Mouse (Mus musculus) neural tube, embryonic 14.5 days (tissue): ENCODE results near the gene Morn4. TPM values are rescaled to one million over a fixed set of nuclear protein-coding genes. Genes with fewer than 3 reads are reported as not detected.

Experiments used
- ATAC-seq: fragments of 200-750 bp; cut with Nextera tagmentation; 2 replicates; pipeline ENCODE4 v1.8.0; 2017; ENCODE audit warnings: low read depth, mild to moderate bottlenecking, moderate TSS enrichment, moderate library complexity
- H3K27ac ChIP-seq: fragments of 300-500 bp; sonication (generic); 2 replicates; pipeline ENCODE4 v1.5.1; 2014; ENCODE audit warnings: low read depth, mild to moderate bottlenecking, control low read depth, low read length, moderate library complexity, mixed read lengths
- H3K27me3 ChIP-seq: fragments of 300-500 bp; sonication (generic); 2 replicates; pipeline ENCODE4 v1.6.1; 2014; ENCODE audit warnings: low read length; ENCODE audit not compliant: control insufficient read depth, insufficient read depth
- H3K36me3 ChIP-seq: fragments of 300-500 bp; sonication (generic); 2 replicates; pipeline ENCODE4 v1.6.1; 2014; ENCODE audit warnings: low read length, mixed read lengths; ENCODE audit not compliant: control insufficient read depth, insufficient read depth
- H3K4me1 ChIP-seq: fragments of 300-500 bp; sonication (generic); 2 replicates; pipeline ENCODE4 v1.6.1; 2014; ENCODE audit warnings: low read length; ENCODE audit not compliant: control insufficient read depth, insufficient read depth
- H3K4me2 ChIP-seq: fragments of 300-500 bp; sonication (generic); 2 replicates; pipeline ENCODE4 v1.6.1; 2014; ENCODE audit warnings: mild to moderate bottlenecking, low read depth, low read length, control low read depth
- H3K4me3 ChIP-seq: fragments of 300-500 bp; sonication (generic); 2 replicates; pipeline ENCODE4 v1.5.1; 2014; ENCODE audit warnings: low read depth, low read length, control low read depth, mixed read lengths
- H3K9ac ChIP-seq: fragments of 300-500 bp; sonication (generic); replicated peaks from 2 replicates; pipeline ENCODE4 v1.6.1; 2014; ENCODE audit warnings: low read depth, mild to moderate bottlenecking, control low read depth, low read length, mixed read lengths
- H3K9me3 ChIP-seq: fragments of 300-500 bp; sonication (generic); 2 replicates; pipeline ENCODE4 v1.6.1; 2016; ENCODE audit warnings: low read length; ENCODE audit not compliant: control insufficient read depth
- WGBS: fragments of 180-500 bp; shearing (Covaris S2); extraction: QIAGEN DNeasy Blood & Tissue Kit; methylation state at CpG from one replicate; pipeline ENCODE4 v1.1.7; 2014; 5-methylcytosine and 5-hydroxymethylcytosine counted together
- polyA plus RNA-seq: library from polyadenylated mRNA; unstranded; fragments of >200 nt; fragmentation: Nextera tagmentation; extraction: Ambion mirVana; gene quantifications from 2 replicates; pipeline ENCODE4 v1.2.1, GENCODE M21; 2014

The Morn4 gene
- polyA plus RNA-seq, 1 experiment from 2014 or later, result 131 TPM

DNA sequence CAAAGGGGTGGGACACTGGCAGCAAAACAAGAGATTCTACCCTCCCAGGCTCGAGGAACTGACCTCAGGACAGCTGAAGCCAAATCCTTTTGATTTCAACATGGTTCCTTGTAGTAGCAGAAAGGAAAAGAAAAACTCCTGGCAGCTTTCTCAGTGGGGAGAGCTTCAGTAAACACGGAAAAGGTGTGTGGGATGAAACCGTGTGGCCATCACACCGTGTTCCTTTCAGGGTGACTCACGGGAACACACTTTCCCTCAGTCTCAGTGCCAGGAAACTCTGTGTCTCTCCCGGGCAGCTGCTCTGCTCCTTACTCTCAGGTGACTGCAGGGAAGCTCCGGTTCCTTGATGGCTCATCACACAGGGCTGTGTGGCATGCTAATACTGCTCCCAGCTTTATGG is 27.7 kb downstream of the Morn4 start:
- H3K4me3 ChIP-seq, result no peak overlapping the region

DNA sequence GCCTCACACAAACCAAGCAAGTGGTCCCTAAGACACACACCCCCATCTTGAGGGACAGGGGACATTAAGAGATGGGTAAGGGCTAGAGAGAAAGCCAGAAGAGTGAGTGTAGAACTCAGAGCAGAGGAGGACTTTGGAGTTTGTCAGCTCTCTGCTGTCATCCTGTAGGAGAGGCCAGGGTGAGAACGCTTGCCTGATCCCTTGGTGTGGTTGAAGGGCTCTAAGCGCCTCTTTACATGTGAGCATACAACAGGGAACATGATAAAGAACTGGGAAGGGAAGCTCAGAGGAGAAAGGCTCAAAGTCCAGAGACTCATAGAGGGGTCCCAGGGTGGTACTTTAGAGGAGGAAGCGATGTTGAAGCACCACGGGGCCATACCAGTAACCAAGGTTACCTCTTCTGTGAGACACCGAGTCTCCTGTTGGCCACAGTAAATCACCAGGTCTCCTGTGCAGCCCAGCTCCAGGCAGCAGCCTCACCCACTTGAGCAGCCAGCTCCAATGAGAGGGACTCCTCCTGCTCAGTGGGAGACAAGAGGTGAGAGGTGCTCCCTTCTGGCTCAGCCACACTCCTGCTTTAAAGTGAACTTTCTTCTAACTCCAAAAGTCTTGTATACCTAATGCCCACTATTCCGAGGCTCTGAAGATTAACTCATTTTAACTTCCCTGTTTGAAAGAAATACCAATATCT is 29.3 kb downstream of the Morn4 start:
- H3K27ac ChIP-seq, result no peak overlapping the region
- H3K4me3 ChIP-seq, result no peak overlapping the region
- no peak overlapping the region for H3K9ac ChIP-seq
- no peaks in the 10 kb centered on the region for H3K4me1 ChIP-seq
- 79% methylated on average over 6 of the region's 6 CpGs for WGBS
- H3K4me2 ChIP-seq, result no peak overlapping the region
- no peaks in the 10 kb centered on the region for H3K27me3 ChIP-seq
- no peak for ATAC-seq
- no peaks in the 10 kb centered on the region for H3K36me3 ChIP-seq
- no peaks in the 10 kb centered on the region for H3K9me3 ChIP-seq

More for the DNA sequence above, 27.7 kb downstream of the Morn4 start:
- no peak overlapping the region for H3K4me2 ChIP-seq
- 79% methylated on average over 7 of the region's 7 CpGs for WGBS
- no peaks in the 10 kb centered on the region for H3K36me3 ChIP-seq
- no peaks in the 10 kb centered on the region for H3K4me1 ChIP-seq
- no peak overlapping the region for H3K9ac ChIP-seq
- no peak for ATAC-seq
- H3K27ac ChIP-seq, result no peak overlapping the region
- H3K9me3 ChIP-seq, result no peaks in the 10 kb centered on the region
- no peaks in the 10 kb centered on the region for H3K27me3 ChIP-seq

DNA sequence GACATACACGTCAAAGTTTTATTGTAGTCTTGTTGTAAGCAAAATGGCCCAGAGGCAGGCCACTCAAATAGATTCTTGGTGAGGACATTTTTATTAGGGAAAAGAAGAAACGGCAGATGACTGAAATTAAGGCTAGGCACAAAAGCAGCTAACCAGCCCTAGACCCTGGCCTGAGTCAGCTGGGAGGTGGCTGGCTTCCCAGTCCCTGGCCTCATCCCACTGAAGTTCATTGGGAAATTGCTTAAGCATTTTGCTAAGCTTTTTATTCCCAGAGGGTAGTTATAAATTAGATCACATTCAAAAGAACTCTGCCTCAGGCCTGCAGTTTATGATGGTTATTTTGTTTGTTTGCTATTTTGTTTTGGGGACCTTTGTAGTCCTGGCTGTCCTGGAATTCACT is 30.3 kb downstream of the Morn4 start:
- H3K4me1 ChIP-seq, result no peaks in the 10 kb centered on the region
- H3K9me3 ChIP-seq, result no peaks in the 10 kb centered on the region
- WGBS, result 58% methylated on average over 2 of the region's 2 CpGs
- no peak overlapping the region for H3K4me3 ChIP-seq
- no peak for ATAC-seq
- no peak overlapping the region for H3K27ac ChIP-seq
- H3K4me2 ChIP-seq, result no peak overlapping the region
- H3K36me3 ChIP-seq, result no peaks in the 10 kb centered on the region
- no peaks in the 10 kb centered on the region for H3K27me3 ChIP-seq
- H3K9ac ChIP-seq, result no peak overlapping the region

DNA sequence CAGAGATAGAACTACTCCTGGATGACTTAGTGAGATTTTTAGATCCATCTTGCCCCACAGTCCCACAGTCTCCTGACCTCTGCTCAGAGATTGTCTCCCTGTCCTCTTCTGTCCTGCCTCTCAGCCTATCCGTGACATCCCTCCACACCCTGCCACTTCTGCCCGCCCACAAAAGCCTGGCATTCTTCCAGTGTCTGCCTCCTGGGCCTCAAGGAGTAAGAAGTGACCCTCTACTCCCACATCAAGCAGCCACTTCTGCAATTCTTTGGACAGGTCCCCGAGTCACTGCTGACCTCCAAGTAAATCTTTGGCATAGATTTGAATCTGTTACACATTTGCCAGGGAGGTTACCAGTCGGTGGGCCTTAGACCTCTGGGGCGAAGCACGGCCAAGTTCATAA is 31.9 kb downstream of the Morn4 start:
- Histone ChIP-seq H3K4me2 (no peak overlapping the region), H3K27ac (no peak overlapping the region), H3K9me3 (no peaks in the 10 kb centered on the region), H3K36me3 (no peaks in the 10 kb centered on the region), H3K4me3 (no peak overlapping the region), H3K27me3 (no peaks in the 10 kb centered on the region), H3K9ac (no peak overlapping the region), H3K4me1 (no peaks in the 10 kb centered on the region)
- no peak for ATAC-seq
- 87% methylated on average over 6 of the region's 6 CpGs for WGBS

DNA sequence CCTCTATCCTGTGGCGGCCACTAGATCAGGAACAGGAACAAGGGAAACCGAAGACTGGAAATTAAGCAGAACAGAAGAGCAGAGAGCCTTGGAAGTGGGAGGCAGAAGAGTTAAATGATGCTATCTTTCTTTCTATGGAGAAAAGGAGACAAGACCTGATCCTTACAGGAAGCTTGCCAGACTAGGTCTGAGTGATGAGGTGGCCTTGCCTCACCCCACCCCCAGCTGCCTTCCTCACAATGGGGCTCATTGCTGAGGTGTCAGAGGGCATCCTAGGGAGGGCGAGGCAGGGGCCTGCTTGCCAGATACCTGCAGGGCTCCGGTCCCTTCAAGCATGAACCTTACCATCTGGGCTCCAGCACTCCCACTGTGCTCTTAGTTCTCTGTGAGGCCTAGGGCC is 34.2 kb downstream of the Morn4 start, which contains the start of gene 4933411K16Rik:
Gene 4933411K16Rik (plus strand): TSS at position 301 of the 400 bp plus-strand sequence.
- Histone ChIP-seq H3K27ac (no peak within 1 kb of the TSS), H3K36me3 (no peaks in the 10 kb centered on the region), H3K4me3 (no peak within 1 kb of the TSS), H3K9ac (no peak within 1 kb of the TSS), H3K27me3 (no peaks in the 10 kb centered on the region), H3K4me2 (no peak within 1 kb of the TSS), H3K9me3 (no peaks in the 10 kb centered on the region), H3K4me1 (no peaks in the 10 kb centered on the region)
- 77% methylated on average over 4 of the region's 4 CpGs for WGBS
- ATAC-seq, result no peak

DNA sequence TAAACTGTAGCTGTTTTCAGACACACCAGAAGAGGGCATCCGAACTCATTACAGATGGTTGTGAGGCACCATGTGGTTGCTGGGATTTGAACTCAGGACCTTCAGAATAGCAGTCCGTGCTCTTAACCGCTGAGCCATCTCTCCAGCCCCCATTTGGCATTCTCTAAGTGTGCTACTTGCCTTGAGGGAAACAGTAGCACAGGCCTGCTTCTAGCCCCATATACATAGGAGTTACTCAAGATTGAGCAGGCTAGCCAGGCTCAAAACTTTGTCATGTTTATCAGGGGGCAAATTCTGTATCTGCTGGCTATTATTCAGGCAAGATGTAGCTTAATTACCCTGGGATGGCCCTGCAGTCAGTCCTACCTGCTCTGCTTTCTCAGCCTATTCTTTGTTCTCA is 34.8 kb downstream of the Morn4 start:
- Histone ChIP-seq H3K9me3 (no peaks in the 10 kb centered on the region), H3K27ac (no peak overlapping the region), H3K36me3 (no peaks in the 10 kb centered on the region), H3K4me1 (no peaks in the 10 kb centered on the region), H3K4me3 (no peak overlapping the region), H3K4me2 (no peak overlapping the region), H3K27me3 (no peaks in the 10 kb centered on the region), H3K9ac (no peak overlapping the region)
- WGBS, result 88% methylated on average over 3 of the region's 3 CpGs
- ATAC-seq, result no peak

DNA sequence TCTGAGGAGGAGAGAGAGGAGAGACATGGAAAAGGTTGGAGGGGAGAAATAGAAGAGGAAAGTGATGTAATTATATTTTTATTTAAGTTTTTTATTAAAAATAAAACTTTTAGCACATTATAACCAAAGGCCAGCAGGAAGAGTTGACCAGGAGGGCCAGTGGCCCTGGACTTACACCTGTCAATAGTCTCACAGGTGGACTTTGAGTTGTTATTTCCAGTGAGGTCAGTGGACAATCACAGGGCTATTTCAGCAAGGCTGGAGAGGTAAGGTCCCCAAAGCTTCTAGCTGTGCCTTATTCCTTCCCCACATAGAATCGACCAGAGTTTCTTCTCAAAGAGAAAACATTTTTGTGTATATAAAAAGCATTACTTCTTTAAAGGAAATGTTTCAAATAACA is 35.9 kb downstream of the Morn4 start:
- Histone ChIP-seq H3K4me2 (no peak overlapping the region), H3K4me3 (no peak overlapping the region), H3K9me3 (no peaks in the 10 kb centered on the region), H3K27ac (no peak overlapping the region), H3K9ac (no peak overlapping the region), H3K36me3 (no peaks in the 10 kb centered on the region), H3K4me1 (no peaks in the 10 kb centered on the region), H3K27me3 (no peaks in the 10 kb centered on the region)
- ATAC-seq, result no peak
- WGBS, result 89% methylated on average over 1 of the region's 1 CpGs

DNA sequence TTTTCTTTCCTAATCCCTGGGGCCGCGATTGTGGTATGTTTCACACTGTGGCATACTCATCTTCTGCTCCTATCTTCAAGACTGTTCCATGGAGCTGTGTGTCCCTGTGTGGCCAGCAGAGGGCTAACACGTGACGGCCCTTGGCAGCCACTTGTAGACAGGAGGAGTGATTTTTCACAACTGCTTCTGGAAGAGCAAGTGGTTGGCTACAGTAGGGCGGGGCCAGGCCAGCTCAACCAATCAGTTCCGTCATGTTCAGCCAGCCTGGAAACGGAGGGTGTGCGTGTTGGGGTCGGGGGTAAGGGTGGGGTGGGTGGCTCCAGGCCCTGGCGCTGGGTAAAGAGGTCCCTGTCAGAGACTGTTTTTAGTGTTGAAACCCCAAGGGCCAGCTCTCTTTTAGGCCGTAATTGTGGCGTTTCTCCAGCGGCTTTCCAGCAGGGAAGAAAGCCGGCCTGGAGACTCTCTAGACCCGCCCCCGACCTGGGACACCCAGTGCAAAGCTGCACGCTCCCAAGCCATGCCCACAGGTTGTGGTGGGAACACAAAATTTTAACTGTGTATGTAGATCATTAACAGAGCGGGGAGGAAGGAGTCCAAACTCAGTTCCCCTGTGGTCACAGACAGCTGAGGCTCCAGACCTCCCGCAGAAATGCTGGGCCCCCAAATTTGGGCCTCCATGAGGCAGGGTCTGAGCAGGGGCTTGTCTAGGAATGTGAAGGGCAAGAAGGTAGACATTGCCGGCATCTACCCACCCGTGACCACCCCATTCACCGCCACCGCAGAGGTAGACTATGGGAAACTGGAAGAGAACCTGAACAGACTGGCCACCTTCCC is 40.7 kb downstream of the Morn4 start, which contains the start of gene Hoga1:
Gene Hoga1 (plus strand): TSS at position 342 of the 834 bp plus-strand sequence.
- no peaks in the 10 kb centered on the region for H3K27me3 ChIP-seq
- H3K27ac ChIP-seq, result no peak within 1 kb of the TSS
- ATAC-seq, result peak; percentile 88
- peak within 1 kb of the TSS; percentile 6; the same call in 1 of the 2 replicates for H3K4me3 ChIP-seq
- WGBS, result 28% methylated on average over 23 of the region's 23 CpGs
- H3K36me3 ChIP-seq, result no peaks in the 10 kb centered on the region
- H3K9ac ChIP-seq, result no peak within 1 kb of the TSS
- no peaks in the 10 kb centered on the region for H3K4me1 ChIP-seq
- no peaks in the 10 kb centered on the region for H3K9me3 ChIP-seq
- peak within 1 kb of the TSS; percentile 21; the same call in 1 of the 2 replicates for H3K4me2 ChIP-seq

DNA sequence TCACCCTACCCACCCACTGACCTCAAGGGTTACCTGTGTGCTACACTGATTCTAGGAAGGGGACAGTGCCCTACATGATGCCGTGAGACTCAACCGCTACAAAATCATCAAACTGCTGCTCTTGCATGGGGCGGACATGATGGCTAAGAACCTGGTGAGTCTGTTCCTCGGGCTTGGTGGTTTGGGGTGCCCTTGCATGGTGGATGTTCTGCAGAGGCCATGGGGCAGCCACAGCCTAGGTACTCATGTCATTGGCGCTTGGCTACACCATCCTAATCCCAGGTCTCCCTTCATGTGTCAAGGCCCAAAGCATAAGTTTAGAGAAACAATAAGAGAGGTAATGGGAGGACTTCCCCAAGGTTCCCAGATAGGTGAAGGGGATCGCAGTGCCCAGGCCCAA is 42.2 kb downstream of the Morn4 start:
- Histone ChIP-seq H3K9me3 (no peaks in the 10 kb centered on the region), H3K27ac (no peak overlapping the region), H3K27me3 (no peaks in the 10 kb centered on the region), H3K4me3 (no peak overlapping the region), H3K4me1 (no peaks in the 10 kb centered on the region), H3K9ac (no peak overlapping the region), H3K36me3 (no peaks in the 10 kb centered on the region), H3K4me2 (no peak overlapping the region)
- WGBS, result 94% methylated on average over 6 of the region's 6 CpGs
- no peak for ATAC-seq
